8 mouse cellular contexts compared by ENCODE assay signal in the genomic region with DNA sequence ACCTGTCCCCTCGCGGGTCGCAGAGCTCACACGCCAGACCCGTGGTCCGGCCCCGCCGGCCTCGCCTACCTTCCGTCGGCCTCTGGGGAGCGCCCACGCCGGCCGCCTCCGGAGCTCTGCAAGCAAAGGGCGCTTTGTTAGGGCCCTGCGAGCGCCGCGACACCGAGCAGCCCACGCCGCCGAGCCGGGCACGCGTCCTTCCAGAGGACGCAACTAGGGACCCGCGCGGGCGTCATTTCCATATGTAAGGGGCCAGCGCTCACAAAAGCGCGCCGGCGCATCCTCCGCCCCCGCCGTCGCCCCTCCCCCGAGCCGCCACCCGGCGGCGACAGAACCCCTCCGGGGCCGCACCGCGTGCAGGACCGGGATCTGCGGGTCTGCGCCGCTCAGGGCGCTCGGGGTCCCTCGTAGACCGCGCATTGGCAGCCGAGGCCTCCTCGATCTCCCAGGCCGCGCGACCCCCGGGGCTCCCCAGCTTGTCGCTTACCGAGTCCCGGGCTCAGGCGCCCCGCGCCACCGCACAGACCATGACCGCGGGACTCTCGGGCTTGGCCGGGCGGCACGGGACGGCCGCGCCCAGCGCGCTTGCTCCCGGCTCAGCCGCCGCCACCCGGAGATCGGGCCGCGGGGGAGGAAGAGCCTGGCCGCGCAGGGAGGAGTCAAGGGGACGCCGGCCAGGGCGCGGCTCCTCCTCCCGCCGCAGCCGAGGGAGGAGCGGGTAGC. TPM values are rescaled to one million over a fixed set of nuclear protein-coding genes. Genes with fewer than 3 reads are reported as not detected.
DNase-seq lines count a peak whose midpoint lies in the region; ATAC-seq lines count a peak whose summit lies in the region.

No protein-coding gene starts in this region.

- WGBS in hindbrain, embryonic 15.5 days = under 1% methylated on average over 91 of the region's 101 CpGs

- H3K9ac ChIP-seq in hindbrain, embryonic 15.5 days = peak overlapping the region; percentile 97

- H3K4me1 ChIP-seq in hindbrain, embryonic 15.5 days (replicated peaks) = peaks cover 46% of the 10 kb centered on the region

- no peaks in the 10 kb centered on the region for H3K9me3 ChIP-seq in hindbrain, embryonic 15.5 days

- peak; percentile 83 for ATAC-seq in hindbrain, embryonic 15.5 days (ENCODE audit: low FRiP score, low read depth)
- peak; percentile 85 for ATAC-seq in megakaryocyte-erythroid progenitor cell, adult 5-6 weeks (replicated peaks; ENCODE audit: low FRiP score, low TSS enrichment, poor library complexity, severe bottlenecking)

- intact Hi-C loops in left cerebral cortex, postnatal 25 days (cut with DNase I) = loop anchor here (2.0 to 5.0 kb wide), 2 partner anchors 35 to 126 kb away; no protein-coding TSS in a partner anchor

- no peaks in the 10 kb centered on the region for H3K27me3 ChIP-seq in hindbrain, embryonic 15.5 days

- H3K36me3 ChIP-seq in hindbrain, embryonic 15.5 days = no peaks in the 10 kb centered on the region

- H3K27ac ChIP-seq in hindbrain, embryonic 15.5 days (replicated peaks) = peak overlapping the region; percentile 91

- peak overlapping the region; percentile 77 for H3K4me2 ChIP-seq in hindbrain, embryonic 15.5 days

- peak; percentile 55 for DNase-seq in adipocyte (ENCODE audit: low spot score)
- peak; percentile 31 to 64 for DNase-seq in cerebellum, postnatal 4 days (ENCODE audit: low spot score in 2 of 2)
- peak; percentile 71 for DNase-seq in gastrocnemius, adult 18-20 months (ENCODE audit: low spot score)
- peak; percentile 74 to 76 for DNase-seq in left cerebral cortex, postnatal 25 days (ENCODE audit: low spot score in 2 of 2)
- peak; percentile 77 for DNase-seq in right cerebral cortex, postnatal 25 days
- DNase-seq in urinary bladder, postnatal 36 days (ENCODE audit: low spot score in 2 of 2) = peak; percentile 69 to 77

- H3K4me3 ChIP-seq in hindbrain, embryonic 15.5 days = peak overlapping the region; percentile 85

RNA-seq across cellular contexts. Expression of gene Nin, which starts 2.0 kb away (rescaled TPM):
- total RNA-seq in gastrocnemius, adult 18-20 months (2021) = 10 to 100 TPM; 22.2 to 33.3 TPM
- 11.3 and 12.6 TPM in 2 replicates for polyA plus RNA-seq in hindbrain, embryonic 15.5 days (2015; fragmentation: Nextera tagmentation; extraction: Ambion mirVana)
- total RNA-seq in left cerebral cortex, postnatal 25 days (2021) = 10 to 100 TPM; 53.1 to 56.4 TPM
- 33.1 and 50.1 TPM in 2 replicates for total RNA-seq in megakaryocyte-erythroid progenitor cell, adult 5-6 weeks (2014; fragmentation: Nextera tagmentation)
- total RNA-seq in megakaryocyte-erythroid progenitor cell, adult 5-6 weeks (2017) = 41.3 and 61.0 TPM in 2 replicates

RNA-seq across cellular contexts. Expression of gene Abhd12b, which starts 42.4 kb away (rescaled TPM):
- total RNA-seq in gastrocnemius, adult 18-20 months (2021) = not detected
- 0.17 TPM in 1 of 2 replicates, not detected in the other for polyA plus RNA-seq in hindbrain, embryonic 15.5 days (2015; fragmentation: Nextera tagmentation; extraction: Ambion mirVana)
- total RNA-seq in left cerebral cortex, postnatal 25 days (2021) = not detected
- not detected in 2 replicates for total RNA-seq in megakaryocyte-erythroid progenitor cell, adult 5-6 weeks (2014; fragmentation: Nextera tagmentation)
- total RNA-seq in megakaryocyte-erythroid progenitor cell, adult 5-6 weeks (2017) = not detected in 2 replicates

Comparison
In these comparisons a context has a peak if more than half of its experiments do, and no peak if none do; other contexts are left out.
1. Peak in every context shown above with its lines: DNase-seq, ATAC-seq, H3K4me3 ChIP-seq and H3K27ac ChIP-seq.